Mouse (Mus musculus): Measurements from ENCODE around the gene Sorbs2. TPM values are rescaled to one million over a fixed set of nuclear protein-coding genes. Genes with fewer than 3 reads are reported as not detected.
"Not testable (repeated sequence)": the region's sequence is repeated elsewhere in the genome, so short reads cannot be mapped to it uniquely, and the experiment has no call there.

The Sorbs2 gene
- polyA plus RNA-seq, 1 experiment from 2014 or later = 81.5 TPM

GRCm38 (mm10) chr8:45845906-45846305 lies 338.3 kb downstream of the Sorbs2 start:
- Histone ChIP-seq H3K27me3 (ENCODE audit: control insufficient read depth, insufficient read depth, low read length) (no peaks in the 10 kb centered on the region), H3K9ac (replicated peaks; ENCODE audit: low read length) (no peak overlapping the region), H3K36me3 (ENCODE audit: control insufficient read depth, insufficient read depth, low read length) (no peaks in the 10 kb centered on the region), H3K4me3 (replicated peaks; ENCODE audit: low read depth, low read length) (no peak overlapping the region), H3K4me2 (ENCODE audit: low read length) (no peak overlapping the region), H3K9me3 (ENCODE audit: control insufficient read depth, low read length) (no peaks in the 10 kb centered on the region), H3K27ac (replicated peaks; ENCODE audit: low read depth, low read length) (no peak overlapping the region), H3K4me1 (ENCODE audit: control insufficient read depth, insufficient read depth, low read length) (no peaks in the 10 kb centered on the region)
- ATAC-seq (ENCODE audit: low FRiP score, low TSS enrichment) (no peak), DNase-seq (no peak)
- WGBS = 68% methylated on average over 4 of the region's 4 CpGs

DNA sequence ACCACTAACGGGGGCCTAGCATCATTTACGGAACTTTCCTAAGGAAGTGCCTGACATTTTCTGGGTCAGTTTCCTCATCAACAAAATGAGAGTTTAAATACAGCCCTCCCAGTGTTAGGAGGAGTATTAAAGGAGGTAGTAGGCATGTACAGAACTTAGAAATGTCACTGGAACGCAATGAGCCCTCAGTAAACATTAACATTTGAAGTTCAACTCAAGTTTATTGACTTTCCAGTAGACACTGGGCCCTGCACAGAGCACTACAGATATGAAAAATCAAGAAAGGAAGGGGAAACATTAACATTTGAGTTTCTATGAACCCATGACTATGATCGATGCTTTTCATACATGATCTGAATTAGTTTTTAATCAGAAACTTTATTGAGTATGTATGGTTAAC lies 347.5 kb downstream of the Sorbs2 start:
- Histone ChIP-seq H3K9ac (replicated peaks; ENCODE audit: low read length) (no peak overlapping the region), H3K4me3 (replicated peaks; ENCODE audit: low read depth, low read length) (no peak overlapping the region), H3K27ac (replicated peaks; ENCODE audit: low read depth, low read length) (no peak overlapping the region), H3K9me3 (ENCODE audit: control insufficient read depth, low read length) (no peaks in the 10 kb centered on the region), H3K36me3 (ENCODE audit: control insufficient read depth, insufficient read depth, low read length) (no peaks in the 10 kb centered on the region), H3K27me3 (ENCODE audit: control insufficient read depth, insufficient read depth, low read length) (no peaks in the 10 kb centered on the region), H3K4me2 (ENCODE audit: low read length) (no peak overlapping the region), H3K4me1 (ENCODE audit: control insufficient read depth, insufficient read depth, low read length) (0 out of 2 replicates have a peak, but pooled peaks cover 3% of the 10 kb centered on the region)
- ATAC-seq (ENCODE audit: low FRiP score, low TSS enrichment) (no peak), DNase-seq (no peak)
- WGBS = 96% methylated on average over 4 of the region's 4 CpGs

DNA sequence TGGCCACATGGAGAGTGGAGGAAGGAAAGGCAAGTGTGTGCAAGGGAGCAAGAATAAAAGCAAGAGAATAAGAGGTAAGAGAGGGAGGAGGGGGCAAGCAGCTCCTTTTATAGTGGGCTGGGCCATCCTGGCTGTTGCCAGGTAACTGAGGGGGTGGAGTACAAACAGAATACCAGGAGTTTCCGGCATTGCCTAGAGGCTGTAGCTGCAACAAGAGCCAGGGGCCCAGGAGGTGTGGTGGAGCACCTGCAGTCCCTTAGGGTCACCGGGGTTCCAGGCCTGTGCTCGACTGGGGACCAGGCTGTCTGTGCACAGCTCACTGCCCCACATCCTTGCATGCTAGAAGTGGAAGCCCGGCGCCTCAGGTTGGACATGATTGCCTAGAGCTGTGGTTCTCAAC lies 350.1 kb downstream of the Sorbs2 start:
- DNase-seq (no peak), ATAC-seq (ENCODE audit: low FRiP score, low TSS enrichment) (no peak)
- Histone ChIP-seq H3K27me3 (ENCODE audit: control insufficient read depth, insufficient read depth, low read length) (no peaks in the 10 kb centered on the region), H3K36me3 (ENCODE audit: control insufficient read depth, insufficient read depth, low read length) (no peaks in the 10 kb centered on the region), H3K4me3 (replicated peaks; ENCODE audit: low read depth, low read length) (no peak overlapping the region), H3K4me1 (ENCODE audit: control insufficient read depth, insufficient read depth, low read length) (0 out of 2 replicates have a peak, but pooled peaks cover 3% of the 10 kb centered on the region), H3K9me3 (ENCODE audit: control insufficient read depth, low read length) (no peaks in the 10 kb centered on the region), H3K9ac (replicated peaks; ENCODE audit: low read length) (no peak overlapping the region), H3K4me2 (ENCODE audit: low read length) (no peak overlapping the region), H3K27ac (replicated peaks; ENCODE audit: low read depth, low read length) (no peak overlapping the region)
- 52% methylated on average over 5 of the region's 5 CpGs for WGBS

DNA sequence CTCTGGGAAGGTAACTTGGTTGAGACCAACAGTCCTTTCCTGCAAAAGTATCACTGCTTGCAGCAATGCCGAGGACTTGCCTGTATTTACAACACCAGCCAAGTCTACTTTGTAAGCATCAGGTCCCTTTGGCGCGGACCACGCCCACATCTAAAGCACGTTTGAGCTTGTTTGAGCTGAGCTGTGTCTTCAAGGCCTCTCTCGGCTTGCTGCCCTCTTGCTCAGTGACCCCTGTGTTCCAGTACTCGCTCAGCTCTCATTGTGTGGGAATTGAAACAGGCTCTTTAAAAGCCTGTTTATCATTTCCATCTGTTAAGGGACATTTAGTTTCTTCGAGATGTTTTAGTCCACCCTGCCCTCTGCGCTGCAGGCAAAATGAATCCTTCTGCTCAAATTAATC lies 350.8 kb downstream of the Sorbs2 start:
- H3K27ac ChIP-seq (replicated peaks; ENCODE audit: low read depth, low read length) = no peak overlapping the region
- H3K4me2 ChIP-seq (ENCODE audit: low read length) = no peak overlapping the region
- ATAC-seq (ENCODE audit: low FRiP score, low TSS enrichment) (no peak), DNase-seq (peak; percentile 26)
- H3K9me3 ChIP-seq (ENCODE audit: control insufficient read depth, low read length) = no peaks in the 10 kb centered on the region
- no peak overlapping the region for H3K9ac ChIP-seq (replicated peaks; ENCODE audit: low read length)
- no peaks in the 10 kb centered on the region for H3K27me3 ChIP-seq (ENCODE audit: control insufficient read depth, insufficient read depth, low read length)
- WGBS = 40% methylated on average over 9 of the region's 9 CpGs
- H3K4me3 ChIP-seq (replicated peaks; ENCODE audit: low read depth, low read length) = no peak overlapping the region
- no peaks in the 10 kb centered on the region for H3K36me3 ChIP-seq (ENCODE audit: control insufficient read depth, insufficient read depth, low read length)
- 0 out of 2 replicates have a peak, but pooled peaks cover 3% of the 10 kb centered on the region for H3K4me1 ChIP-seq (ENCODE audit: control insufficient read depth, insufficient read depth, low read length)

DNA sequence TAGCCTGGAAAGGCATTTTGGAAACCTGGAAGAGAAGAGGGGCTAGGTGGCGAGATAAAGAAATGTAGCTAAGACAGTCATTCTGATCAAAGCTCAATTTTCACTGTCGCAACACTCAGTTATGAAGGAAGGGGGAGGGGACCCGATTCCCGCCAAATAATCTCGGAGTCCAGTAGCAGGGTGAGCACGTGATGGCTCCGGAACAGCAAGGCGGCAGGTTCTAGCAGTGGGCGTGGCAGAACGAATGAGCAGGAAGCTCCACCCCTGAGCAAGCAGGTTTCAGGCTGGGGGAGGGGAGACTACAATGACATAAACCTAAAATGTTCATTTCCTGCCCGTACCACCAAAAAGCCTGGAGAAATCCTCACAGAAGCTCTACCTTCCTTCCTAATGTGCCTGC lies 364.0 kb downstream of the Sorbs2 start:
- H3K9ac ChIP-seq (replicated peaks; ENCODE audit: low read length); H3K4me2 ChIP-seq (ENCODE audit: low read length); H3K36me3 ChIP-seq (ENCODE audit: control insufficient read depth, insufficient read depth, low read length); DNase-seq; H3K27ac ChIP-seq (replicated peaks; ENCODE audit: low read depth, low read length); H3K9me3 ChIP-seq (ENCODE audit: control insufficient read depth, low read length); H3K4me3 ChIP-seq (replicated peaks; ENCODE audit: low read depth, low read length); ATAC-seq (ENCODE audit: low FRiP score, low TSS enrichment); H3K27me3 ChIP-seq (ENCODE audit: control insufficient read depth, insufficient read depth, low read length); H3K4me1 ChIP-seq (ENCODE audit: control insufficient read depth, insufficient read depth, low read length): not testable (repeated sequence)
- WGBS = 82% methylated on average over 11 of the region's 11 CpGs

- ATAC-seq (ENCODE audit: low FRiP score, low TSS enrichment) (no peak), DNase-seq (no peak)
- no peak overlapping the region for H3K4me3 ChIP-seq (replicated peaks; ENCODE audit: low read depth, low read length)
- H3K4me1 ChIP-seq (ENCODE audit: control insufficient read depth, insufficient read depth, low read length) = peaks cover 5% of the 10 kb centered on the region; the same call in 1 of the 2 replicates
- H3K36me3 ChIP-seq (ENCODE audit: control insufficient read depth, insufficient read depth, low read length) = no peaks in the 10 kb centered on the region
- no peaks in the 10 kb centered on the region for H3K9me3 ChIP-seq (ENCODE audit: control insufficient read depth, low read length)
- WGBS = 90% methylated on average over 7 of the region's 7 CpGs
- H3K4me2 ChIP-seq (ENCODE audit: low read length) = no peak overlapping the region
- H3K27ac ChIP-seq (replicated peaks; ENCODE audit: low read depth, low read length) = no peak overlapping the region
- no peaks in the 10 kb centered on the region for H3K27me3 ChIP-seq (ENCODE audit: control insufficient read depth, insufficient read depth, low read length)
- H3K9ac ChIP-seq (replicated peaks; ENCODE audit: low read length) = no peak overlapping the region
Observed at GRCm38 (mm10) chr8:45872077-45872476, 364.5 kb downstream of the Sorbs2 start.

DNA sequence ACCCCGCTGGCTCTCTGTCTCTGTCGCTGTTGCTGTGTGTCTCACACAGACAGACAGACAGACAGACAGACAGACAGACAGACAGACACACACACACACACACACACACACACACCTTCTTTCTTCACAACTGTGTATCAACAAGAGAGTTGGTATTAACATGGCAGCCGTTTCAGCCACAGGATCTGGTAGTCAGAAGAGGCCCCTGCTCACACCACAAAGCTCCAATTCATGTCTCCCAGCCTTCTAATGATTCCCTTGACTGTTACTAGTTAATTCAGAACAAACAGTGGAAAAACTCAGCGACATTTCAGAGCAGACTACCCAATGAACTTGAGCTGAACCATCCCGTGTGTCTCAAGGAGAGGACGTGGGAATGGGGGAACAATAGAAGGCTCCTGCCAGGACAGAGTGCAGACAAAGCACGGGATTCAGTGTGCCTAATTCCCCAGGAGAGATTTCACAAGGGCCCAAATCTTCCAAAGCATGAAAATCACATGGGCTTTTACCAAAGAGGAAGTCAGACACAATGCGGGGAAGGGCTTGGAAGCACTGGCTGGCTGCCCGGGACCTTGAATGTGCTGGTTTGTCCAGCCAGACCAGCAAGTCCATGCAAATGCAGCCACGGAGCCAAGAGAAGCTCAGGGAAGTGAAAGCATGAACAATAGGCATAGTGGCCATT lies 367.5 kb downstream of the Sorbs2 start:
- Histone ChIP-seq H3K4me1 (ENCODE audit: control insufficient read depth, insufficient read depth, low read length) (peaks cover 5% of the 10 kb centered on the region; the same call in 1 of the 2 replicates), H3K9me3 (ENCODE audit: control insufficient read depth, low read length) (no peaks in the 10 kb centered on the region), H3K4me2 (ENCODE audit: low read length) (peak overlapping the region; percentile 25; the same call in 1 of the 2 replicates), H3K36me3 (ENCODE audit: control insufficient read depth, insufficient read depth, low read length) (no peaks in the 10 kb centered on the region), H3K27me3 (ENCODE audit: control insufficient read depth, insufficient read depth, low read length) (no peaks in the 10 kb centered on the region), H3K4me3 (replicated peaks; ENCODE audit: low read depth, low read length) (no peak overlapping the region), H3K9ac (replicated peaks; ENCODE audit: low read length) (no peak overlapping the region; the same call in 1 of the 2 replicates), H3K27ac (replicated peaks; ENCODE audit: low read depth, low read length) (peak overlapping the region; percentile 68)
- 9% methylated on average over 10 of the region's 10 CpGs for WGBS
- peak; percentile 88 for DNase-seq
- peak; percentile 85 for ATAC-seq (ENCODE audit: low FRiP score, low TSS enrichment)

DNA sequence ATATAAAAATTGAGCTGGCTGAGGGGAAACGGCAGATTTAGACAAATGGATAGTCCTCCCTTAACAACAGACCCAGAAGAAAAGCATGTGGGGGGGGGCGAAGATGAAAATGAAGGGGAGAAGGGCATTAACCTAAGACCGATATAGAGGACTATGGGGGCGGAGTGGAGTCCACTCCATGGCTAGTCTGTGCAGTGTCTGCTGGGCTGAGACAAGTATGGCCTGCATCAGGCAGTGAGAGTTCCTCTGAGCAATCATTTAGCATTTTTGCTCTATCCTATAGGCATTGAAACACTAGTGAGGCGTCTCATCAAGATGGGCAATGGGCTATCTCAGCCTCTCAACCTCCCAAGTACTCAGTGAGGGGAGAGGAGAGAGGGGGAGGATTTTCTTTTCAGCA lies 368.8 kb downstream of the Sorbs2 start:
- peak; percentile 46; the same call in 1 of the 2 replicates for ATAC-seq (ENCODE audit: low FRiP score, low TSS enrichment)
- Histone ChIP-seq H3K9me3 (ENCODE audit: control insufficient read depth, low read length) (no peaks in the 10 kb centered on the region), H3K4me3 (replicated peaks; ENCODE audit: low read depth, low read length) (no peak overlapping the region), H3K27ac (replicated peaks; ENCODE audit: low read depth, low read length) (no peak overlapping the region), H3K4me1 (ENCODE audit: control insufficient read depth, insufficient read depth, low read length) (peaks cover 5% of the 10 kb centered on the region; the same call in 1 of the 2 replicates), H3K9ac (replicated peaks; ENCODE audit: low read length) (no peak overlapping the region), H3K36me3 (ENCODE audit: control insufficient read depth, insufficient read depth, low read length) (no peaks in the 10 kb centered on the region), H3K27me3 (ENCODE audit: control insufficient read depth, insufficient read depth, low read length) (no peaks in the 10 kb centered on the region), H3K4me2 (ENCODE audit: low read length) (no peak overlapping the region)
- 43% methylated on average over 5 of the region's 5 CpGs for WGBS
- peak; percentile 12 for DNase-seq

Measured in midbrain, embryonic 14.5 days (tissue).